Mouse (Mus musculus): ENCODE results near the gene Abcd1.
A peak's percentile ranks its signal among the peaks of the same experiment; 100 is the strongest.
"Not testable (repeated sequence)": the region's sequence is repeated elsewhere in the genome, so short reads cannot be mapped to it uniquely, and the experiment has no call there.

The Abcd1 gene

DNA sequence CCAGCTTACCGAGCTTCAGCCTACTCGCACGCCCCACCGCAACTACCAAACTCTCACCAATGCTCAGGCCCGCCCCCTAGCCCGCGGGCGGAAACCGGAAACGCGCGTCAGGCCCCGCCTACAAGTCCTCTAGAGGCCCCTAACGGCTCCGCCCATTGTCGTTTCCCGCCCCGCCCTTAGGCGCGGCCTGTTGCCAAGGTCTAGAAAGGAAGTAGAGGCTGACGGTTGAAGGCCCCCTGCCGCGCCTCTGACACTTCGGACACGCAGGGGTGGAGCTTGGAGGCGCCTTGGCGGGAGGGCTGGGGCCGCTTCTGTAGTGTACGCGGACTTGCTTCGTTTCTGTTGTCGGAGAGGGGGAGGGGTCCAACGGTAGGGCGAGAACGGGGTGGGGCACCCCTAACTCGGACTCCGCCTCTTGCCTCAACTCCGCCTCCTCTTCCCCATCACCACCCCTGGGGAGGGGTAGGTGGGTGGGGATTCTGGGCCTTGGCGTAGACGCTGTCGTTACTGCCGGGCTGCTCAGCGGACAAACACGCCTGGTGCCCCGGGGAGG is at the start of gene Abcd1, which contains the start of gene Bcap31:
Gene Abcd1 (plus strand): TSS at position 489 of the 553 bp plus-strand sequence.
Gene Bcap31 (minus strand): TSS at position 67 of the 553 bp plus-strand sequence.
- peak; percentile 97 for DNase-seq

DNA sequence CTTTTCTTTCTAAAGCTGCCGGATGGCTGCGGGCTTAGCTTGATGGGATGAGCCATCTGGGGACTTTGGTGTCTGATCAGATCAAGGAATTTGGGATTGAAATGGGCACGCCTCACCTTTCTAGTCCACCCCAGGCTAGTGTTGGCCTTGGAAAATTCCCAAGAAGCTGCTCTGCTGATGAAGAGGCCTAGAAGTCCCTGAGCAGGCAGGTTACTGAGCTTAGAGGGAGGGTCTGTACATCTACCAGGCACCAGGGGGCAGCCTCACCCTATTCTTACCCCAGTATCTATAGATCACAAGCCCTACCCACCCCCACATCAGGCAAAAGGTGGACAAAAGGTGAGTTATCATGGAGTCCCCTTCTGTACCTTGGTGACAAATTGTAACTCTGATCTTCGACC is 44.4 kb upstream of the Abcd1 start:
- DNase-seq, result peak; percentile 71

DNA sequence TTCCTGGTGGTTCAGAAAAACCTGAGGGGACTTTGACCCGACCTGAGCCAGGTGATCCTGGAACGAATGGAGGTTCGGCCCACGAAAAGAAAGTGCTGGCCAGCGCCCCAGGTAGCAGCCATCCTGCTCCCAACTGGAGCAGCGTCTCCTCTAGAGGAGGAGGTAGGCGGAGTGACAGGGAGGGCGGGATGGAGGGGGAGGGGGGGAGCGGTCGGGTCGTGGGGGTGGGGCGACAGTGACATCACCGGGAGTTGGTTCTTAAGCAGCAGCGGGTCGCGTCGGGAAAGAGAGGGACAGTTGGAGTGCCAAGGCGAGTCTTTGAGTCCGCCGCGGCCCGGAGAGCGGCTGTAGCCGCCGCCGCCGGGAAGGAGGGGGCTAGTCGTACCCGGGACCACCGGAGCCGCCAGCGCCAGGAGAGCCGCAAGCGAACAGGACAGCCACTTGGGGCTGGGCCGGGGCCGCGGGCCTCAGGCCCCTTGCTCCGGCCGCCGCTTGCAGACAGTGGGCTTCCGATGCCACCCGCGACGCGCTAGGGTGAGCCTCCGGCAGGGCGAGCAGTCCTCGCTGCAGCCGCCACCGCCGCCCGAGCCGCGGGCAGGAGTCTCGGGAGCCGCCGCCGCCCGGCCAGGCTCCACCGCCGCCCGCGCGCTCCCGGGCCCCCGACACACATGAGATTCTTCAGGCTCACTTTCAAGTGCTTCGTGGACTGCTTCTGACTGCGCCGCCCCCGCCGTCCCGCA is 43.3 kb upstream of the Abcd1 start, which contains the start of gene Slc6a8:
Gene Slc6a8 (plus strand): TSS at position 272 of the 740 bp plus-strand sequence.
- peak; percentile 87 for DNase-seq

DNA sequence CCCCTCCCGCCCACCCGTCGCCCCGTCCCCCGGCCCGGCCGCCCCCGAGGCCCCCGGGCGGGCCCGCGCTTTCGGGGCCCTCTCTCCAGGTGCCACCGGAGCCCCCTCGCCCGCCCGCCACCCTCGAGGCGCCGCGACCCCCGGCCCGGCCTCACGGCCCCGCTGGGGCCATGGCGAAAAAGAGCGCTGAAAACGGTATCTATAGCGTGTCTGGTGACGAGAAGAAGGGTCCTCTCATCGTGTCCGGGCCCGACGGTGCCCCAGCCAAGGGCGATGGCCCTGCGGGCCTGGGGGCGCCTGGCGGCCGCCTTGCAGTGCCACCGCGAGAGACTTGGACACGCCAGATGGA is 42.8 kb upstream of the Abcd1 start:
- no peak for DNase-seq

DNA sequence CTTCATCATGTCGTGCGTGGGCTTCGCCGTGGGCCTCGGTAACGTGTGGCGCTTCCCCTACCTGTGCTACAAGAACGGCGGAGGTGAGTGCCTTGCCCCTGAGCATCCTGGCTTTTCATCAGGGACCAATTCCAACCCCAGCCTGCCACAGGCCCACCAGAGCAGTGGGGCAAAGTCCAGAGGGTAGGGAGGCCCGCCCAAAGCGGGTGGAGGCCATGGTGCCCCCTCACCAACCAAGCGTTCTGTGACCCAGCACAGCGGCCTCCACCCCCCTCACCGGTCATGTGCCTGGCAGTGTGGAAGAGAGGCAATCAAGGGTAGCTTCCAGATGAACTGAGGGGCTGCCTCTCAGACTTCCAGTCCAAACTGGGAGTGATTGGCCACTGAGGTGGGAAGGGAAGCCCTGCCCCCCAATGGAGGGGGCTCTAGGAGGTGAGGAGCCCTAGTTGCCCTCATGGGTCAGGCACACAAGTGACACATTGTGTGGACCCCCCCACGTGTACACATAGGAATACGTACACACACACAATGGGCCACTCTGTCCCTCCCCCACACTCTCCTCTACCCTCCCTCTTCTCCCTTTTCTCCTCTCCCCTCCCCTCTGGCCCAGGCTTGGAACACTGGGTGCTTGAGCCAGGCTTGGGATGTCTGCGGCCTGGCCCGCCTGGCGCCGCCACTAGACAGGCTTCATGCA is 42.3 kb upstream of the Abcd1 start:
- peak; percentile 72 for DNase-seq

DNA sequence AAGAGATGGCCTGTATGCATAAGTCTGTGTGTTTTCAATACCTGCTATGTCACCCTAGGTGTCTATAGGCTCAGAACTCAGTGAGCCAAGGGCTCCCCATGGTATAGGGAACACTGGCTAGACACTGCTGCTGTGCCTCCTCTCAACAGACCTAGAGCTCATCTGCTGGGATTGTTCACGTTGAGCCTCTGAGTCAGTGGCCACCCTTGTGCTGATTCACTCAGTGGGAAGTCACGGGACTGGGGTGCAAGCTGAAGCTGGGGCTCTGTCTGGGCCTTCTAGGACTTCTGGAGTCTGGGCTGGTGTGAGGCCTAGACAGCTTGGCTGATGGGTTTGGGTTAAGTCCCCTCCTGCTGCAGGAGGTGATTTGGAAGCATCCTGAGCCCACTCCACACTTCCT is 41.2 kb upstream of the Abcd1 start:
- no peak for DNase-seq

DNA sequence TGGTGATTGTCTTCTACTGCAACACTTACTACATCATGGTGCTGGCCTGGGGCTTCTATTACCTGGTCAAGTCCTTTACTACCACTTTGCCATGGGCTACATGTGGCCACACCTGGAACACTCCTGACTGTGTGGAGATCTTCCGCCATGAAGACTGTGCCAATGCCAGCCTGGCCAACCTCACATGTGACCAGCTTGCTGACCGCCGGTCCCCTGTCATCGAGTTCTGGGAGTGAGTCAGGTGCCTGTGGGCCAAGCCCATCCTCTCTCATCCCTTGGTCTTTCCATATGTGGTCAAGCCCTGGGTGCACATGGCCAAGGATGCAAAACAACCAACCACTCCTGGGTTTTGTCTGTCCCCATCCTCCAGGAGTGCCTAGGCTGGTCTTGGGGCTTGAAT is 39.7 kb upstream of the Abcd1 start:
- DNase-seq, result no peak

DNA sequence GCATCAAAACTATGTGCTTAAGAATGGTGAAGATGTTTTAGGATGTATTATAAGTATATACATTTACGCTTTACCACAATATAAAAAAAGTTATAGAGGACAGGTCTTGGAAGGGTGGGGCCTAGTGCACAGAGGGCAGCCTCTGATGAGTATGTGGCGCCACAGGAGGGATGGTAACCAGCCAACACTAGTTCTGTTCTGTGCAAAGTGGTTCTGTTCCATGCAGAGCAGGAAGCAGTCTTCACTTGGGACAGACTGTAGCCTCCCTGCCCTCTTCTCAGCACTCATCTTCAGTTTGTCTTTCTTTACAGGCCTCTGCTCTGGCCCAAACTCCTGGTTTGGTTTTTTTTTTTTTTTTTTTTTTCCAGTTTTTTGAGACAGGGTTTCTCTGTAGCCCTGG is 32.2 kb upstream of the Abcd1 start:
- DNase-seq, result no peak

DNA sequence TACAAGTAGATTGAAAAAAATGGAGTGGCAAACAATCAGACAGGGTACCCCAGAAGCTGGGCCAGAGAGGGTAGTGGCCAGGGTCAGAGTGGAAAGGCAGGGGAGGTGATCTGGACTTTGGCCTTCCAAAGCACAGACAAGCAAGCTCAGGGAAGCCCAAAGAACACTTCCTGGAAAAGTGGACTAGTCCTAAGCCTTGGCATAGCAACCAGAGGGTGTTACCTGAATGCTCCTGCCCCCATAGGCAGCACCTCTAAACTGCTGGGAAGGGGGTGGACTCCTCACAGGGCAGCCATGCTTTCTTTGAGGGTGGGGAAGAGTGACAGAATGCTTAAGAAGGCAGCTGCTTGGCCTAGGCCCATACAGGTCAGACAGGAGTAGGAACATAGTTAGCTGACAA is 31.4 kb upstream of the Abcd1 start:
- DNase-seq, result no peak

DNA sequence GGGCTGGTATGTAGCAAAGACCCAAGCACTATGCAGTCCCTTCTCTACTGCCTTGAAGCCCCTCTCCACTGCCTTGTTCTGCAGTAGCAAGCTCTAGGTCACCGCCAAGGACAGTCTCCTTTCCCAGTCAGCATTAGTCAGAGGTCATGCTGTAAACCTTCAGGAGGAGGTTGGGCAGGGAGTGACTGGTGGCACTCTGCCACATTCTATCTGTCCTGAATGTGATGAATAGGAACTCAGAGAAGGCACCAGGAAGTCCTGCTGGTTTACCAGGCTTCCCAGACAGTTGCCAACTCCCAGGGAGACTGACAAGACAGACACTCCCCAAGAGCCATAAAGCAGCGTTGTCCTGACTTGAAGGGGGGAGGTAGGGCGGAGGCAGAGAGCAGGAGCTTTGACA is 30.8 kb upstream of the Abcd1 start:
- DNase-seq, result peak; percentile 58

DNA sequence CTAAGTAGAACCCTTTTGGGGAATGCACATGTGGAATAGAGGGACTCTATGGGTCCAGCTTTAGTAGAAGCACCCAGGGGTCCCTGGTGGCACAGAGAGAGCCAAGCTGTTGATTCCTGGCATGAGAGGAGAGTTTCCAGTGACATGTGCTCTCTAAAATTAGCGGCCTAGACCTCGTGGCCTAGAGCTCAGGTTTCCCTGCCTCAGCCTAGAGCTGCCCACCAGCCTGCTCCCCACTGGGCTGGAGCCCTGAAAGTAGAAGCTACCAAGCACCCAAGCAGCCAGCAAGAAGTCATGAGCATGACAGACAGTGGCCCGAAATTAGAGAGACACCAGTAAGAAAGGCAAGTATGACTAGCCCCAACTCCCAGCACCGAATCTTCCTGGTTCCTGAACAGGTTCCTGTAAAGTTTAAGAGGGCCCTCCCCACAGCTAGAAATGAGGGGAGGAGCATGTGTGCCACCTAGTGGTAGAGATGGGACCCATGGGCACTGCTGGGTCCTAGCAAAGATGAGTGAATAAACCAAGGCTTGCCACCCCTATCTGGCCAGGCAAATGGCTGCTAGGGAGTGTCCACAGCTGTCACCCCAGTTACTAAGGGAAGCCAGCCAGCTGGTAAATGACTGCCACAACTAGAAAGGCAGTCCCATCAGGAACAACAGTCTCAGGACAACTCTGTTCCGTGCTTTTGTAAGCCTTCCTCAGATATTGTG is 25.3 kb upstream of the Abcd1 start:
- DNase-seq, result peak; percentile 64

DNA sequence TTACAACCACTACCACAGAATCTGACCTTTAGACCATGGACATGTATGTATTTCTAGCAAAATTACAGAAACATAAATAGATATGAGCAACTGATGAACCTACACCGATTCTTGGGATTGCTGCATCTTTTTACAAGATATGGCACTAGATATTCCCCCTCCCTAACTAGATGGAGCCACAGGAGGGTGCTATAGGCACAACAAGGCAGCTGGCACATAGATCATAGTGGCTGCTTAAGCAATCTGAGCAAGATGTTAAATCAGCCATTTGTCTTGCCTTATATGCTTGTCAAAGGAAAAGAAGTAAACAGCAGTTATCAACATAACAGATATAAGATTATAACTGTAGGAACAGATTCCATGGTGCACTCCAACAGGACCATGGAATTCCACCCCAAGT is 15.9 kb upstream of the Abcd1 start:
- DNase-seq, result no peak

DNA sequence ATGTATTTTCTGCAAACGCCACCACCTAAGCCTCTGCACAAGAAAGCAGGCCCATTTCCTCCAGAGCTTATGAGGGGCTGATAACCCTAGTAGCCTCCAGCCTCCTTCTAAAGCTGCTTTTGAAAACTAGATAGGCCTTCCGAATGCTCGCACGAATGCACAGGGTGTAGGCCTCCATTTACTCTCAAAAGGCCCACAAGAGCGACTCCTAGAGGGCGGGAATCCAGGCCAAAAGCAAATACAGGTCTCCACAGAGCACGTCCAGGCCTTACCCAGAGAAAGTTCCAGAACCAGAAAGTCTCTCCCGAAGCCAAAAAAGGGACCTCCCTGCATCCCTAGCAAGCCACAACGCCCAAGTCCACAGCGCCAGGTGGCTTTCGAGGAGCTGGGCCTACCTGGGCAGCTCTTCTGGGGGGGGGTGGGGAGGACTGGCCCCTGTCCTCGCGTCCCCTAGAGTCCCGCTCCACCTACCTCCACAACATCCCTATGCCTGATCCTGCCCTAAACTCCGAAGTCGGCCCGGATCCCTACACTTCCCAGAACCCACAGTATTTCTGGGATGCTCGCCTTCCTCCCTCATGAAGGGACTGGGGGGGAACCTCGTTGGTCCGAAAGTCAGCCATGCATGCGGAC is 805 bp upstream of the Abcd1 start:
- peak; percentile 67 for DNase-seq

DNA sequence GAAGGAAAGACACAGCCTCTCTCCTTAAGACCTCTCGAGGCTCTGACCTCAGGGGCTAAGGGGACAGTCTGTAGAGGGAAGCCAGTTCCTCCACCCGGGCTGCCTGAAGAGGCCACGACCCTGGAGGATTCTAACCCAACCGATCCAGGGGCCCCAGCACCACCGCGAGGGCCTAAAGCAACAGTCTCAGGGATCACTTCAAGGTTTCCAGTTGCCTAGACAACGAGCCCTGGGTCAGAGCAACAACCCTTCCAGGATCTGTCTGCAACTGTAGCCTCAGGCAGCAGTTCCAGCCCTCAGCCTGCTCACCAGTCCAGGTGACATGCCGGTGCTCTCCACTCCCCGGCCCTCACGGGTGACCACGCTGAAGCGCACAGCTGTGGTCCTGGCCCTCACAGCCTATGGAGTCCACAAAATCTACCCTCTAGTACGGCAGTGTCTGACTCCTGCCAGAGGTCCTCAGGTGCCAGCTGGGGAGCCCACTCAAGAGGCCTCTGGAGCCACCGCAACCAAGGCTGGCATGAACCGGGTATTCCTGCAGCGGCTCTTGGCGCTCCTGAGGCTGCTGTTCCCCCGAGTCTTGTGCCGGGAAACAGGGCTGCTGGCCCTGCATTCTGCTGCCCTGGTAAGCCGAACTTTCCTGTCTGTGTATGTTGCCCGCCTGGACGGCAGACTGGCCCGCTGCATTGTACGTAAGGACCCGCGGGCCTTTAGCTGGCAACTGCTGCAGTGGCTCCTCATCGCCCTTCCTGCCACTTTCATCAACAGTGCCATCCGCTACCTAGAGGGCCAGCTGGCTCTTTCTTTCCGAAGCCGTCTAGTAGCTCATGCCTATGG is 530 bp downstream of the Abcd1 start:
- DNase-seq, result no peak

DNA sequence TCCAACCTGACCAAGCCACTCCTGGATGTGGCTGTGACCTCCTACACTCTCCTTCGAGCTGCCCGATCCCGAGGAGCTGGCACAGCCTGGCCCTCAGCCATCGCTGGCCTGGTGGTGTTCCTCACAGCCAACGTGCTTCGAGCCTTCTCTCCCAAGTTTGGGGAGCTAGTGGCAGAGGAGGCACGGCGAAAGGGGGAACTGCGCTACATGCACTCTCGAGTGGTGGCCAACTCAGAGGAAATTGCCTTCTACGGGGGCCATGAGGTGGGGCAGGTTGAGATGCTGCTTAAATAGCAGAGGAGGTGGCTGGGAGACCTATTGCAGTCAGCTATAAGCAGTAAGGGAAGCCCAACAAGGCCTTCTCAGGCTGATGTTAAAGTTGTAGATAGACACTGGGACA is 1.3 kb downstream of the Abcd1 start:
- peak; percentile 24 for DNase-seq

DNA sequence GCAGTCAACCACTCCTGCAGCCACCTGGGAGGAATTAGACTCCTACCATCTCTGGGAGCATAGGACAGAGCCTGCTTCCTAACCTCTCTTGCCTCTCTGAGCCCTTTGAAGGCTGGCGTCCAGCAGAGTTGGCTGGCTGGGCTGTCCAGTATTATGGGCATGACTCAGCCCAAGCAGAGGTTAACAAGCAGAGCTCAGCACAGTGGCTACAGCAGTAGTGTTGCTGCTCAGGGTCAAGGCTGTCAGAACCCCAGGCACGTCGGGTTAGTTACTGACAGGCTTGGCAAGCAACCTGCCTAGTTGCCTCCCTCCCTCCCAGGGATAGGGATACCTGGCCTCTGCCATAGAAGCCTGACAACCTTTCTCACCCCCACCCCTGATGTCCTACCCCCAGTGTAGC is 1.9 kb downstream of the Abcd1 start:
- DNase-seq, result peak; percentile 12

DNA sequence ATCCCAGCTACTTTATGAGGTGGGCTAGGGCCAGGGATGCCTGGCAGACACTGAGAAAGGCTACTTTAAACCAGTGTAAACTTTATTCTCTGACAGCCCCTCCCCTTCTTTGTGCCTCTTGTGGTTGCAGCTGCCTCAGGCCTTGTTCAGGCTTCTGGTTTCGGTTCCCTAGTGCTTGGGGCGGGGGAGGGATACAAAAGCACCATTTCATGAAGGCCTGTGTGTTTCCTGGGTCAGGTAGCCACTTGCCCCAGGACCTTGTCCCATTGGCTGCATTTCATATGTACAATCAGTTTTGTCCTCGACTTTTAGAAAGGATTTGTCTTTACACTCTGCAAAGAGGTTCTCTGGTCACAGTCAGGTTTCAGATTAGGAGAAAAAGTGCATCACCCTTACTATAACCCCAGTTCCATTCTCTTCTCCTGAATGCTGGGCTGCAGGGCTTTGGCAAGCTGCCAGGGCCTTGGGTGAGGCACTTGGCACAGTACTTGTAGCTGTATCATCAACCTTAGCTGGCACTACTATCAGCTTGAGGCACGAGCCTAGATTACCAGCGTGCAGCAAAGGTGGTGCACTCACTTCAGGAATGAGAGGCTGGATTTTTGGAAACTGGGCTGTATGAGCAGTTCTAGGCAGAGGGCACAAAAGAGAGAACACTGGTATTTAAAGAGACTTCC is 2.4 kb downstream of the Abcd1 start:
- DNase-seq, result peak; percentile 64

DNA sequence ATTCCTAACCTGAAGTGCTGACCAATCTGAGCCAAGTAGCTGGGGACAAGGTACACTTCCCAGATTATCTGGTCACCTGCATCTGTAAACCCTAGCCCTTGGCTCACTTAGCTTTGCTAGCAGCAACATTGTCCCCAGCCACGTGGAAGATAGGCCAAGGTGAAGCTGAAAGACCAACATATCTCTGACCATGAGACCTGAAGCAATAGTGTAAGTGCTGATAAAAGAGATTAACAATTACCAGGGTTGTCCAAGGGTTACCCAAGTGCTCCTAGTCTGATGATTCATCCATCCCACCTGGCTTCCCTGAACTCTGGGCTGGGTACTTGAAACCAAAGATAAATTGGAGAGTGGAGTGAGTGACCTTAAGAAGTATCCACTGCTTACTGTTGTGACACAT is 14.5 kb downstream of the Abcd1 start:
- no peak for DNase-seq

DNA sequence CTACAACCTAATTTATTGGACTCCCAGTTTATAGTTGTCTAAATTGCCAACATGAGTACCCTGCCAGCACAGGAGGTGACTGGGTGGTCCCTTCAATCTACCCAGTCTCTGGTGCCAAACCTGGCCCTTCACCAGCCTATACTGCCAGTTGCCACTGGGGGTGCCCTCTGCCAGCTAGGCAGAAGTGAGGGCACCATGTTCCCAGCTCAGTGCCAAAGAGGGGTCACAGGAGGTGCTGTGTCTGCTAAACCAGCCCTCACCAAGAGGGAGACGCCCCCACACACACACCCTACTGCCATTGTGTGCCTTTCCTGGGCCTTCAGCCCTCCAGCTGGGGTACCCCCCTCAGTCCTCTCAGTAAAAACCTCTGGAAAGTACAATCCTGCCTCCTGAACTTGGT is 21.8 kb downstream of the Abcd1 start:
- no peak for DNase-seq

DNA sequence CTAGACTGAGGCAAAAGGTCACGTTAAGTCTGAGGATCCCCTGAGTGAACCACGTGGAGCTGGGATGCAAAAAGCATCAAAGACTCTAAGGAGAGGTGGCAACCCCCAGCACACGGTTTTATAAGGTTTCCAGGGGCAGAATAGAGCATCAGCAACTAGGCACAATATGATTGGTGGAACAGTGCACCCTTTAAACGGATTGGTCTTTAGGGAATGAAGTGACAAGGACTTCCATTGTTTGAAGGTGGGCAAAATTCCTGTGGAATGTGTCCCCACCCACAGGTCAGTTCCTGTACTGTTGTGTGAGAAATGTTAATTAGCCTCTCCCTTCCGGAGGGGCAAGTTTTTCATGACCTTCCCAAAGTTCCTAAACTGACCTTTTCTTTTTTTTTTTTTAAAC is 22.8 kb downstream of the Abcd1 start:
- DNase-seq, result no peak

DNA sequence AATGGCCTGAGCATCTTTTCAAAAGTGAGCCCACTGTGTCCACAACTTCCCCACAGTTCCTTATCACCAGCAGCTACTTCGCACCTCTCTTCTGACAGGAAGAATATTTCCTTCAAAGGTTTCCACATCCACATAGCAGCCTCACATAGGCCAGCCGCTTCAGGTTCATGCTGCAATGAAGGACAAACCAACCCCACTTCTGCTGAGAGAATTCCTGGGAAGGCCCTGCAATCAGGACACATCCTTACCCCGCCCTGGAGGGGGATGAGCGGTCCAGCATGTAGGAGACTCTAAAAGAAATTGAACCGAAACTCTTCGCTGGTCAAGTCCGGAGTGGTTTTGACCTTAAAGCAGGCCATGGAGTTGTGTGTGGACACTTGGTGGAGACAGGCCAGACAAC is 23.4 kb downstream of the Abcd1 start:
- not testable (repeated sequence) for DNase-seq
